Mouse (Mus musculus): ENCODE results near the gene Ttll4.

Ttll4 gene

DNA sequence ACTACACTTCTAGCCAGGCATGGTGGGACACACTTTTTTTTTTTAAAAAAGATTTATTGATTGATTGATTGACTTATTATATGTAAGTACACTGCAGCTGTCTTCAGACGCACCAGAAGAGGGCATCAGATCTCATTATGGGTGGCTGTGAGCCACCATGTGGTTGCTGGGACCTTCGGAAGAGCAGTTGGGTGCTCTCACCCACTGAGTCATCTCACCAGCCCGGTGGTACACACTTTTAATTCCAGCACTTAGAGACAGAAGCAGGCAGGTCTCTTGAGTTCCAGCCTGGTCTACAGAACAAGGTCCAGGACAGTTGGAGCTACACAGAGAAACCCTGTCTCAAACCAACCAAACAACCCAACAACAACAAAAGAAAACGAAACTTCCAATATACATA is 50.5 kb downstream of the Ttll4 start:
- DNase-seq (ENCODE audit: low spot score in 2 of 2), result no peak

DNA sequence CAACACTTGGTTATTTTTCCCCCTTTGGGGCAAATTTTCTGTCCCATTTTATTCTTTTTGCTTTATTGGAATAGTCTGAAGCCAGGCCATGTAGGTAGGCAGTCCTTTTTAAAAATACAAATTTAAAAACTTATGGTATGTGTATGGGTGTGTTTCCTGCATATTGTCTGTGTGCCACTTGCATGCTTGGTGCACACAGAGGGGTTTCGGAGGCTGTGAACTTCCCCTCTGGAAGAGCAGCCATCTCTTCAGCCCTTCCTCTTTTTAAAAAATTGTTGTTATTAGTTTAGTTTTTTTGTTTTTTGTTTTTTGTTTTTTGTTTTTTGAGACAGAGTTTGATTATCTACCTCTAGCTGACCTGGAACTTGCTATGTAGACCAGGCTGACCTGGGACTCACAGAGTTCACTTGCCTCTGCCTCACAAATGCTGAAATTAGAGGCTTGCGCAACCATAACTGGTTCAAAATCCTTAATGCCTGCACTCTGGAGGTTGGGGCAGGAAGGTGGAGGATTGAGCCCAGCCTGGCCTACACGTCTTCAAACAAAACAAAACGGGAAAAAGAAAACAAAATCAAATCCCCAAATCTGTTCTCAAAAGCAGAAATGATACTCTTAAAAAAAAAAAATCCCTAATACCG is 51.0 kb downstream of the Ttll4 start:
- no peak for DNase-seq (ENCODE audit: low spot score in 2 of 2)

DNA sequence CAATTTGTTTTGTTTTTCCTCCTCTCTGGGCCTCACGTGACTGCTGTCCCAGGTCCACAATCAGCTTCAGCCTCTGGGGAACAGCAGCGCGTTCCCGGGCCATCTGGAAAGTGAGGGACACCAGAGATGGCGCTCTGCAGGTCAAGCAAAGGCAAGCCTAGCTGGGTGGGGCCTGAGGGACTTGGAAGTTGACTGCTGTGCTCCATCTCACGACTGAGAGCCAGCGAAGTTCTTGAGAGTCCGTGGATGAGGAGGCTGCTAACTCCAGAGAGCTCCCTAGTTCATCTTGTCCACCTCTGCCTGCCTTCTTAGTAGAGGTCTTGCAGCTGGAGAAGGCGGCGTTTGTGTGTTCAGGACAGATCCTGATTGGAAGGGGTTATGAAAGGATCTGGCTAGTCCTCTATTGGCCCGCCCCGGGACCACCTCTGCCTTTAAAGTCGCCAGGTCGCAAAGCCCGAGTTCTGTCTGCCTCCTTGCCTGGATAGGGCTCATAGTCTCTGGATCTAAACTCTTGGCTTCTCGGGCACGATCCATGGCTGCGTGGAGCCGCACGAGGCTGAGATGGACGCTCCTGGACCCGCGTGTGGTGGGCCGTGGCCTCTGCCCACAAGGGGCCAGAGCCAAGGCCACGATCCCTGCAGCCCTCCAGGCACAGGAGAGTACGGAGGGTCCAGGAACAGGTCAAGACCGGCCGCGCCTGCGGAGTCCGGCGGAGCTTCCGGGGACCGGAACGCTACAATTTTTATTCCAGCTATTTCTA is 51.7 kb downstream of the Ttll4 start, which contains the start of gene Cyp27a1:
Cyp27a1 (plus strand) TSS at position 476 of the 760 bp plus-strand sequence.
- DNase-seq (ENCODE audit: low spot score in 2 of 2), result peak in 1 of 2 experiments; percentile 9

DNA sequence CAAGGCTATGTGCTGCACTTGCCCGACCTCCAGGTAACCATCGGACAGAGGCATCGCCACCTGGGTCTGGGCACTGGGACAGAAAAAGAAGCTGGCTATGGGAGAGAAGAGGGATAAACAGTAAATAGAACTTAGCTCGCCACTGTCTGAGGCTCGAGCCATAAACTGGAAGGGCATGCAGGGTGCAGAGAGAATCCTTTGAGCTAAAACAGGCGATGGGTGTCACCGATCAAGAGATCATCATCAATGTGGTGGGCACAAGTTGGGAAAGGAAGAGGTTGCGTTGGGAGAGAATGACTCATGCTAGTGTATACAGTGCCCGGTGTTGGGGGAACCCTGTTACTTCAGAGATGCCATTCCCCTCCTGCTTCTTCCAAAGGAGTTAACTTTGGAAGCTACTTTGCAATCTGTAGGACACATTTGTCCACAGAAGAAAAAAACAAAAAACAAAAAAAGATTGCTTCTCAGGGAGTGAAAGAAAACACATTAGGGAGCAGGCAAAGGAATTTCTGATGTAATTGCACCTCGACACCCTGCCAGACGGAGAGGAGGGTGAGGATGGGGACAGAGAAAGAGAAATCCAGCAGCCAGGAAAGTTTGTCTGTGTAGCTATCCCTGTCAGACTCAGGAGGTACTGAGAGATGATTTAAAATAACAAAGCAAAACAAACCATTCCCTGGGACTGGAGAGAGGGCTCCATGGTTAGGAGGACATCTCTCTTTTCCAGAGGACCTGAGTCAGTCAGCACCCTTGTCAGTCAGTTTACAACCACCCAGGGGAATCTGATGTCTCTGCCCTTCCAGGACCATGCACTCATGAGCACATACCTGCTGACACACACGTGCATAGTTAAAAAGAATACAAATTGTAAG is 52.5 kb downstream of the Ttll4 start:
- DNase-seq (ENCODE audit: low spot score in 2 of 2), result no peak

DNA sequence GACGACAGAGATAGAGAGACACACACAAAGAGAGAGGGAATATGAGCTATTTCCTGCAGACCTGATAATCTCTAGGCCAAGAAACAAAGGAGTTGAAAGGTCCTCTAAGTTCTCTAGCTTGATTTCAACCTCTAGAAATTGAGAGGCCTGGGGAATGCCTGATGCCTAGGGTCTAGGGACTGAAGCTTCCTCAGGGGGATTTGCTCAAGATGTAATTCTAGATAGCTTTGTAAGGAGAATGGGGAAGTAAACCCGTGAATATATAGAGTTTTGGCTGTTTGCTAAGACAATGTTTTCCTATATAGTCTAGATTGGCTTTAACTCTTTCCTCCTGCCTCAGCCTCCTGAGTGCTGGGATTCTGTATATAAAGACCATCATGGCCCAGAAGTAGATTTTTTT is 53.4 kb downstream of the Ttll4 start:
- DNase-seq (ENCODE audit: low spot score in 2 of 2), result no peak

DNA sequence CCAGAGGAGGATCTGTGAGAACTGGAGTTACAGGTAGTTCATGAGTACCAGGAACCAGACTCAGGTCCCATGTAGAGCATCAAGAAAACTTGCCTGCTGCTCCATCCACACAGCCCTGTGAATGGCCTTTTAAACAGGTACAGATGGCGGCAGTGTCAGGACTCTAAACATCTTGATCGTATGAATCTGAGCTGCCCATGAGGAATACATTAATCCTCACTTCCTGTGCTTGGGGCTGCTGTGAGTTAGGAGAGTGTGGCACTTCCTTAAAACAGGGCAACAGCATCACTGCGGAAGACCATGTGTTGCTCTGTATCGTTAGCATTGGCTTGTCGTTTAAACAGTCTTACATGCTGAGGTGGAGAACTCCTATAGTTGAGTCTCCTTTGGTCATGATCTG is 53.9 kb downstream of the Ttll4 start:
- no peak for DNase-seq (ENCODE audit: low spot score in 2 of 2)

DNA sequence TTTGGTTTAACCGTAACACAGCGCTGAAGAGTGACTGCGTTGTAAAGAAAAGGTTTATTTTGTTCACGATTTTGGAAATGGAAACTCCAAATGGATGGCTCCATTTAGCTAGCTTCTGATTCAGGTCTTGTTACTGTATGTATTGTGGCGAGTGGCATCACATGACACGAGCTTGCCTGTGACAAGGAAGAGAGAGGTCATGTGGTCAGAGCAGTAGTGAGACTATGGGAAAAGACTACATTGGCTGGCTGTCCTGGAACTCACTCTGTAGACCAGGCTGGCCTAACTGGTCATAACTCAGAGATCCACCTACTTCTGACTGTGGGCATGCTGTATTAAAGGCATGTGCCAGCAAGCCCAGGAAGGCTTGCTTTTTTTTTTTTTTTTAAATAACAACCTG is 54.3 kb downstream of the Ttll4 start:
- no peak for DNase-seq (ENCODE audit: low spot score in 2 of 2)

DNA sequence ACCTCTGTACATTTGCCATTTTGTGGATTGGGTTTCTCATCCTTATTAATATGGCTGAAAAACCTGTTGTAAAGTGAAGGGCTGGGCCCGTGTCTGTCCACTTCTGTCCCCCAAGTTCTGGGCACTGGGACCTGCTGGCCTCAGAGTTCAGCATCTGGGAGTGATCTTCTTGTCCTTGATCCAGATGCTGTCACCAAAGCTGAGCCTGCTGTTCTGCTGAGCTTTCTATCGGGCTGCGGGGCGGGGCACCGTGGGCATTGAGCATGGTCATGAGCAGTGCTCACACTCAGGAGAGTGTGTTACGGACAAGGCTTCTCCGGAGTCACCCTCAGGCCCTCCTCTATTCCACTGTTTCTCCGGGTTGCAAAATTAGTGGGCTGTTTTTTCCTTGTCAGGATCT is 56.6 kb downstream of the Ttll4 start:
- DNase-seq (ENCODE audit: low spot score in 2 of 2), result no peak

DNA sequence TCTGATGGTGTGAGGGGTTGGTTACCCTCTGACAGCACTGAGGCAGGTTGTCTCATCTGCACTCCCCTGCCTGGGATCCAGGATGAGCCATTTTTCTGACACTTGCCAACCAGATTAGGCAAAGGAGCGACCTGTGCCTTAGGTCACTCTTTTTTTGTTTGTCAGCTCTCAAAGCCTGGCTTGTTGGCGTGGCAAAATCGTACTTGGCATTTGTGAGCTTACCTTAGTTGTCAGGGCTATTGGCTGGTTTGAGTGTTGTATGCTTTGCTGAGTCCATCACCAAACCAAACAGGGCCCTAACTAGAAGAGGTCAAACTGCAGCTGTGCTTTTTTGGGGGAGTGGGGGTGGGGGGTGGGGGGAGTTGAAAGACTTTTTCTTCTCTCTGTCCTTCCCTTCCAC is 57.7 kb downstream of the Ttll4 start:
- no peak for DNase-seq (ENCODE audit: low spot score in 2 of 2)

DNA sequence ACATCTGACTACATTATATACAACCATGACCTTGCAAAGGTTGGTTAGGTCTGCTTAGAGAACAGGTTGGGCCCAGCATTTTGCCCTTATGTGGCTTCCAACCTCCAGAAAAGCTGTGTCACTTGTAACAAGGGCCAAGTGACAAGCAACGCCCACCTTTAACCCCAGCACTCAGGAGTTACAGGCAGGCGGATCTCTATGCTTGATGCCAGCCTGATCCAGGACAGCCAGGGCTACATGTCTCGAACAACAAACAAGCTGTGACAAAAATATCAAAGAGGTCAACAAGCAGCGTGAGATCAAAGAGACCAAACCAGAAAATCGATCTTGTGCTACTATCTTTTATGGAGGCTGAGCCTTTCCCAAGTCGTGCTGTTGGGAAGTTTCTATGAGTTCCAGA is 60.1 kb downstream of the Ttll4 start:
- DNase-seq (ENCODE audit: low spot score in 2 of 2), result no peak

DNA sequence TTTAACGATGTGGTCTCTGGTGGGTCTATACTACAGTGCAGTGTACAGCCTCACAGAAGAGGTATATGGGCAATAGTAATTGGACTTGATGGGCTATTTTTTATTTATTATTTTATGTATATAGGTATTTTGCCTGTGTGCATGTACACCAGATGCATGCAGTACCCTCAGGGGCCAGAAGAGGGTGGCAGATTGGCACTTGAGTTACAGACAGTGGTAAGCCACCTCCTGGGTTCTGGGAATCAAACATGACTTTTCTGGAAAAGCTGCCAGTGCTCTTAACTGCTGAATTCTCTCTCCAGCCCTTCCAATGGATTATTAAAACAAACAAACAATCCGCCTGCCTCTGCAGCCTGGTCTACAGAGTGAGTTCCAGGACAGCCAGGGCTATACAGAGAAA is 62.2 kb downstream of the Ttll4 start:
- no peak for DNase-seq (ENCODE audit: low spot score in 2 of 2)

DNA sequence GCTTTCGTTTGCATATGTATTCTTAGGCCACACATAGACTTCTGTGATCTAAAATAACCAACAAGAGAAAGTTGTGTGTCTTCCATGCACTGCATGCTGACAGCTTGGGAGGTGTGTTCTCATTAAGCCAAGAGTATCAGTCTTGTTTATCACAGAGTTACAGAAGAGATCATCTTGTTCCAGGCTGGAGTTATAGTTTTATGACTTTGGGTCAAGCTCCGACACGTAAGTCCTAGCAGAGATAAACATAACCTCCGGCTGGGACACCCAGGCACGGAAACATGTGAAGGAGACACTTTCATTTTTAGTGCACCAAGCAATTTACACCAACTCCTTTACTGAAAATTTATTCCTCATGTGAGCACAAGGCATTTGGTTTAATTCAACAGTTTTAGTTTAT is 64.6 kb downstream of the Ttll4 start:
- DNase-seq (ENCODE audit: low spot score in 2 of 2), result no peak

DNA sequence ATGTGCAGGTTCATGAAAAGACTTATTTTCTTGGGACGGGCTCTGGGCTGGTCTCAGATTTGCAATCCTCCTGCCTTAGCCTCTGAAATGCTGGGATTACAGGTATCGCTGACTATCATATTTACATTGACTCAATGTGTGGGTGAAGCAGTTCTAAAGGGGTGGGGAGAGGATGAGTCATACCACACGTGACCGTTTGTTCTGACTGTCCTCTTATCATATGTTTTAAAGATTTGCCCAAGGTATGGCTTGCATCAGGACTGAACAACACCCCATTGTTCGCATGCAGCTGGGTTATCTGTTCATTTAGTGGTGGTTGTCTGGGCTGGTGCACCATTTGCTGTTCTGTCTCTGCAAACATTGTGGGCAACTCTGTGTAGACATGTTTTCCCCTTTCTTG is 65.1 kb downstream of the Ttll4 start:
- DNase-seq (ENCODE audit: low spot score in 2 of 2), result no peak

DNA sequence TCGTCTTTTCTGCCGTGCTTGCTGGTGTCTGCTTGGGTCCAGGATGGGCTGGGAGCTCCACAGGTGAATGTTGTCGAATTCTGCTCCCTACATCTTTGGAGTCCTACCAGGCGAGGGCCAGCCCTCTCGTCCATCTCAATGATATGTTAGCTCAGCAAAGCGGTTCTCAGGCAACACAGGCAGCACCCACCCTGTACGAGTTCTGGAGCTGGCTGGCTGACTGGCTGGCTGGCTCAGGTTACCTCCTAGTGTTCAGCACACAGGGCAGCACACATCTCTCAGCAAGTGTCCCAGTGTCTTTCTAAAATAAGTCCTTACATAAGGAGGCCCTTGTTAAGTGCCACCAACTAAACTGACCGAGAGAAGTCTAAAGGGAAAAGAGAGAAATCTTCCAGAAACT is 66.9 kb downstream of the Ttll4 start:
- no peak for DNase-seq (ENCODE audit: low spot score in 2 of 2)

DNA sequence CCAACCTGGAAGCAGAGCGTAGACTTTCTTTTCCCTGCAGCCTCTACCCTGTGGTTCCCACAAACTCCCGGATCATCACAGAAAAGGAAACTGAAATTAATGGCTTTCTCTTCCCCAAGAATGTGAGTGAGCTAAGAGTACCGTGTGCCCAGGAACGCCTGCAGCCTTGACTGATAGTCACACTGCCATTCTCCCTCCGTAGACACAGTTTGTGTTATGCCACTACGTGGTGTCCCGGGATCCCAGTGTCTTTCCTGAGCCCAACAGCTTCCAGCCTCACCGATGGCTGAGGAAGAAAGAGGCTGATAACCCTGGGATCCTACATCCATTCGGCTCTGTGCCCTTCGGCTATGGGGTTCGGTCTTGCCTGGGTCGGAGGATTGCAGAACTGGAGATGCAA is 75.4 kb downstream of the Ttll4 start:
- DNase-seq (ENCODE audit: low spot score in 2 of 2), result no peak

DNA sequence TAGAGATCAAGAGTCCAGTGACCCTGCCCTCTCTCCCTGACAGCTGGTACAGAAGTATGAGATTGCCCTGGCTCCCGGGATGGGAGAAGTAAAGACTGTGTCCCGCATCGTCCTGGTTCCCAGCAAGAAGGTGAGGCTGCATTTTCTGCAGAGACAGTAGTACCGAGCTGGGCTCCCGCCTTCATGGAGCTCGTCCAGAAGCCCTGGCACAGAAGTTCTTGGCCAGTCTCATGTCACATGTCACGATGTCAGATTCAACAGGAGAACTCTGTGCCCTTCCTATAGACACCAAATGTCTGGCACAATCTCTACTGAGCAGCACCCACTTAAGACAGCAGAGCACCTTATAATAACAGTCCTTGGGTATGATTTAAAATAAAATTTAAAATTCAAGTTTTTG is 76.0 kb downstream of the Ttll4 start:
- no peak for DNase-seq (ENCODE audit: low spot score in 2 of 2)

DNA sequence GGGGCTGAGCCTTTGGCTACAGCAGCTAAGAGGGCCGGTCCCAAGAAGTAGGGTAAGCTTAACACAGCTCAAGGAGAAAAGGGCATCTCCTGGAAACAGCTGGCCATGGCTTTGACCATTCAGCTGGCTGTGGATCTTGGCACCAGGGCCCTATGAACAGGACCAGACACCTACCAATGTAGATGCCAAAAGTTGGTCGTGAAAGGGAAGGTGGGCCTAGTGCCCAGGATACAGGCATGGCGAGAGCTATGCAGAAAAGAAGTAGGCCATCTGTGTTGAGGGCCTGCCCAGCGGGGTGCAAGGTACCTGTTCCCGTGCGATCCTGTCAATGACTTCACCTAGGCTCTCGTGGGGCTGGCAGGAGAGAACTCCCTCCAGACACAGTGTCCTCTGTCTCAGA is 79.3 kb downstream of the Ttll4 start:
- DNase-seq (ENCODE audit: low spot score in 2 of 2), result no peak

DNA sequence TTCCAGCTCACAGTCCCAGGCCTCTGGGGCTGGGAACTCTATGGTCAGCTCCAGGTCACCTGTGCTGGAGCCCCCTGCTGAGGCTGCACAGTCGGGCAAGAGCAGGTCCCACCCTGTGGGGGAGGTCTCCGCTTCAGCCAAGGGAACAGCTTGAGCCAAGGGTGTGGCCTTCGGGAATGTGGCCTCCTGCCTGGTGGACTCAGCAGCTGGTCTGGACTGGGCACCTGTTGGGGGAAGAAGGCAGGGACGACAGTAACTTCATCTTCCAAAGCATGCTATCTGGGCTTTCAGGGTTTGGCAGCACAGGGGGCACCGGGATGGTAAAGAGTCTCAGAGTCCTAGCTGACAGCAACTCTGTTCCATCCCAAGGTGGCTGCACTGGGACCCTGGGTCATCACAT is 85.8 kb downstream of the Ttll4 start:
- DNase-seq (ENCODE audit: low spot score in 2 of 2), result no peak

DNA sequence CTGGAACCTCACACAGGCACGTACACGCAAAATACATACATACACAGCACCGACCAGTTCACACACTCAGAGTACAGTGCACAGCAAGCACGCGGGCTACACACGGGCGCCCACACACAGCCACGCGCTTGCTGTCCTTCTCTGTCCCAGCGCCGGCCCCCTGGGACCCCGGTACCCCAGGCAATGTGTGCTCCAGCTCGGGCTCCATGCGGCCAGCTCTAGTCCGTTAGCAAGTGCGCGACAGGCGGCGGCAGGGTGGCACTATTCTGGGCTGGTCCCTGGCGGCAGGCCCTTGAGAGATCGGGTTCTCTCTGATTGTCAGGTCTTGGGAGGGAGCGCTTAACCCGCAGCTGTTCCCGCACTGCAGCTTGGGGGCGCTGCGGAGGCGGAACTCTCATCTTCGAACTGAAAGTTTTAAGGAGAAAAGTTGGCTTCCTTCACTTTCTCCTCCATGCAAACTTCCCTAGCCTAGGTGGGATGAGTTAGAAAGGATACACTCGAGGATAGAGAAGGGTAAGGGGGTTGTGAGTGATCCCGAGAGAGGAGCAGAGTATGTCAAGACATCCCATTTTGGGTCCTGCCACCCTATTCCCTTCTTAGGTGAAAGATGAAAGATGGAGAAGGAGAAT is 87.2 kb downstream of the Ttll4 start, which contains the start of gene Prkag3:
Prkag3 (minus strand) TSS at position 579 of the 629 bp plus-strand sequence.
- DNase-seq (ENCODE audit: low spot score in 2 of 2), result peak; percentile 26 to 38

DNA sequence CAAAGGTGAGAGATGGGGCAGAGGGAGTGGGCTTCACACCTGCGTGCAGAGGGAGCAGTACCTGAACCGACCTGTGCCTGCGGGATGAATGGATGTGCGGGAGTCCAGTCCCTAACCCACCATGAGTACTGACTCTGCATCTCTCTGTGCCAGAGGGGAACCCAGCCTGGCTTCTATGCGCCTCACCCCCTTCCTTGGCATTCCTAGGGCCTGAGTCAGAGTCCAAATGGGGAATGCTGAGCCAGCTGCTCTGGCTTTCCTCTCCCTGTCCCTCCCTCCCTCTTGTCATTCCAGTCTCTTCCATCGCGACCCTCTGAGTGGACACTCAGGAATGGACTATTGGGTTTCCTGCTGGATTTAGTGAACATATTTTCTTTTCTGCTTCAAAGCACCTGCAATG is 87.8 kb downstream of the Ttll4 start:
- DNase-seq (ENCODE audit: low spot score in 2 of 2), result no peak

DNA sequence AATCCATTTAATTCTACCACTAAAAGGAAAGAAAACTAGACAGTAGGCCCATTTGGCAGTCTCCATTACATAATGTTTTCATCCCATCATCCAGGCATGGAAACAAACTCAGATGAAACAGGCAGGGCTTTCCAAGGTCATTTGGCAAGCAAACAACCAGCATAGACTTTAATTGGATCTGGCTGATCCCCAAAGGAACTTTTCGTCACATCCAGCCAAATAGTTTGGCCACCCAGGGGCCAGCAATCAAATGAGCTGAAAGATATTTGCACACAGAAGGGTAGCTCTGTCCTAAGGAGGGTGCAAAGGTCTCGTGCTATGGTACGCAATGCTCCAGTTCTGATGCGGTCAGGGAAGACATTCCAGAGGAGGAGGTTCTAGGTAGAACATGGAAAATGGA is 89.1 kb downstream of the Ttll4 start:
- peak in 1 of 2 experiments; percentile 39 for DNase-seq (ENCODE audit: low spot score in 2 of 2)

DNA sequence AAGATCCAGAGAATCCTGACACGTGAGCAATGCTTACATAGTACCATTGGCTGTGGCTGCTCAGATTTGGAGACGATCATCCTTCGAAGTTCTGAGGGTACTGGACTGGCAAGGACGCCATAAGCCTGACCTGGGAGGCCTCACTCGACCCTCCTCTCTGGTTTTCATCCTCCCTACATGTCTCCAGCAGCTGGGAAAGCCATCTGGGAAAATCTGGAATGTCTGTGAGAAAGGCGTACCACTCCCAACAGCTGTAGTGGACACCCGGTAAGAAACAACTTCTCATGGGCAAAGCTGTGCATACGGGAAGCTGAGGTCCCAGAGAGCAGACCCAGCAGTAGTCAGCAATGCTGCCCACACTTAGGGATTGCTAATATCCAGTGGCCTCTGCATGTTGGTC is 90.6 kb downstream of the Ttll4 start:
- DNase-seq (ENCODE audit: low spot score in 2 of 2), result no peak

Data from frontal cortex, postnatal 36 days (tissue).